Mouse (Mus musculus) heart, adult 2 months (tissue): ENCODE measurements around the gene Irf8. TPM values are rescaled to one million over a fixed set of nuclear protein-coding genes. Genes with fewer than 3 reads are reported as not detected.

ENCODE experiments used
- DNase-seq, 2 experiments: peaks; one replicate each; pipeline ENCODE4 v3.0.0; 2021
- H3K27ac ChIP-seq: fragments of 200-600 bp; 2 replicates; pipeline ENCODE4 v1.8.1; 2022
- H3K27me3 ChIP-seq: fragments of 200-500 bp; 2 replicates; pipeline ENCODE4 v1.6.1; 2012; ENCODE audit warnings: mild to moderate bottlenecking, low read length, inconsistent platforms, mixed read lengths; ENCODE audit not compliant: control insufficient read depth, insufficient read depth
- H3K36me3 ChIP-seq: fragments of 200-500 bp; 2 replicates; pipeline ENCODE4 v1.6.1; 2012; ENCODE audit warnings: low read length, inconsistent platforms; ENCODE audit not compliant: control insufficient read depth, insufficient read depth
- H3K4me1 ChIP-seq: fragments of 200-500 bp; 2 replicates; pipeline ENCODE4 v1.6.1; 2011; ENCODE audit warnings: low read length; ENCODE audit not compliant: control insufficient read depth, insufficient read depth
- H3K4me3 ChIP-seq: fragments of 200-600 bp; 2 replicates; pipeline ENCODE4 v1.8.1; 2022
- H3K79me2 ChIP-seq: fragments of 200-500 bp; replicated peaks from 2 replicates; pipeline ENCODE4 v1.6.1; 2012; ENCODE audit warnings: mild to moderate bottlenecking, inconsistent platforms, low read length, moderate library complexity, mixed read lengths; ENCODE audit not compliant: control insufficient read depth, insufficient read depth
- H3K9ac ChIP-seq: fragments of 200-500 bp; 2 replicates; pipeline ENCODE4 v1.6.1; 2012; ENCODE audit warnings: low read depth, mild to moderate bottlenecking, control low read depth, inconsistent platforms, low read length, mixed read lengths
- CTCF ChIP-seq: fragments of 200-600 bp; IDR thresholded peaks from 2 replicates; pipeline ENCODE4 v1.8.1; 2022; ENCODE audit warnings: antibody characterized with exemption, mild to moderate bottlenecking, moderate library complexity
- EP300 ChIP-seq: fragments of 200-500 bp; IDR thresholded peaks from 2 replicates; pipeline ENCODE4 v1.6.1; 2011; ENCODE audit warnings: low read depth, low read length, control low read depth; ENCODE audit not compliant: insufficient read depth
- POLR2A ChIP-seq: fragments of 200-500 bp; IDR thresholded peaks from 2 replicates; pipeline ENCODE4 v1.6.1; 2011; ENCODE audit warnings: mild to moderate bottlenecking, low read depth, low read length, control low read depth; ENCODE audit not compliant: insufficient read depth
- WGBS: fragments of 180-500 bp; shearing (Covaris S2); methylation state at CpG from one replicate; pipeline ENCODE4 v1.1.7; 2018; 5-methylcytosine and 5-hydroxymethylcytosine counted together
- intact Hi-C: fragments of 180-260 bp; cut with DNase I; formaldehyde crosslinking; loops from one replicate; pipeline ENCODE4 v1.15.1; 2025
- polyA plus RNA-seq: library from polyadenylated mRNA; depleted of rRNA; stranded (reverse); fragments of >200 nt; gene quantifications from 2 replicates; pipeline ENCODE4 v1.2.3, GENCODE M21; 2012
- total RNA-seq, 2 experiments: library from RNA; stranded (reverse); gene quantifications; 2 replicates each; pipeline ENCODE4 v1.2.3; 2021

Gene Irf8
- total and polyA plus RNA-seq, 3 experiments: 3.6 to 4.9 (median 3.8) TPM

DNA sequence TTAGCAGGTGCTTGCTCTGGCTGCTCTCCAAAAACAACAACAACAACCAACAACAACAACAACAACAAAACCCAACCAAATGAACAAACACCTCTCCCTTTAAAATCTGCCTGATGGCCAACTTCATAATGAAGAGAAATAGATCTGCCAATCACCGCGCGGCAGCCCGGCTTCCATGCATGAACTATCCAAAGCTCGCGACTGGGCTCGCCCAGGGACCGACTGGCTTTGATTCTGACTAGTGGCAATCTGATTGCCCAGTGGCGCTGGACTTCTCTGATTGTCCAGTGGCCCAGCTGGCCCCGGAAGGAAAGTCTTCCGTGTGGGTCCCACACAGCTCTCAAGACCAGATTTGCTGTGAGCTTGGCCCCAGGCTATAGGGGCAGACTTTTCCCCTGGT is 328 bp downstream of the Irf8 start:
- TF ChIP-seq EP300 (no peak), CTCF (no peak), POLR2A (no peak)
- Histone ChIP-seq H3K27ac (peak overlapping the region; percentile 48), H3K27me3 (no peaks in the 10 kb centered on the region), H3K4me3 (peak overlapping the region; percentile 67), H3K36me3 (no peaks in the 10 kb centered on the region), H3K9ac (peak overlapping the region; percentile 69), H3K79me2 (no peaks in the 10 kb centered on the region), H3K4me1 (peaks cover 6% of the 10 kb centered on the region)
- DNase-seq: peak in 1 of 2 experiments; percentile 67
- 1% methylated on average over 11 of the region's 11 CpGs for WGBS
- intact Hi-C loops: loop anchor here (5.0 kb wide), 2 partner anchors 39 to 61 kb away; no protein-coding TSS in a partner anchor

GRCm38 (mm10) chr8:120737166-120737565 is 1.0 kb downstream of the Irf8 start:
- peak overlapping the region; percentile 48; the same call in 1 of the 2 replicates for H3K27ac ChIP-seq
- 63% methylated on average over 7 of the region's 7 CpGs for WGBS
- no peak overlapping the region for H3K9ac ChIP-seq
- intact Hi-C loops: loop anchor here (5.0 kb wide), 2 partner anchors 40 to 60 kb away; no protein-coding TSS in a partner anchor
- no peaks in the 10 kb centered on the region for H3K36me3 ChIP-seq
- peaks cover 6% of the 10 kb centered on the region for H3K4me1 ChIP-seq
- no peaks in the 10 kb centered on the region for H3K27me3 ChIP-seq
- DNase-seq: peak in 1 of 2 experiments; percentile 27
- H3K4me3 ChIP-seq: no peak overlapping the region
- no peaks in the 10 kb centered on the region for H3K79me2 ChIP-seq
- no peak for TF ChIP-seq CTCF
- TF ChIP-seq EP300: no peak

GRCm38 (mm10) chr8:120738771-120739170 is 2.6 kb downstream of the Irf8 start:
- Histone ChIP-seq H3K4me1 (peaks cover 6% of the 10 kb centered on the region), H3K27ac (peak overlapping the region; percentile 38; the same call in 1 of the 2 replicates), H3K79me2 (no peaks in the 10 kb centered on the region), H3K9ac (no peak overlapping the region), H3K36me3 (no peaks in the 10 kb centered on the region), H3K4me3 (no peak overlapping the region; the same call in 1 of the 2 replicates), H3K27me3 (no peaks in the 10 kb centered on the region)
- DNase-seq: peak; percentile 54 to 58
- WGBS: 43% methylated on average over 4 of the region's 4 CpGs
- intact Hi-C loops: loop anchor here (5.0 kb wide), 2 partner anchors 41 to 59 kb away; no protein-coding TSS in a partner anchor
- TF ChIP-seq CTCF (no peak), EP300 (no peak), POLR2A (no peak)

DNA sequence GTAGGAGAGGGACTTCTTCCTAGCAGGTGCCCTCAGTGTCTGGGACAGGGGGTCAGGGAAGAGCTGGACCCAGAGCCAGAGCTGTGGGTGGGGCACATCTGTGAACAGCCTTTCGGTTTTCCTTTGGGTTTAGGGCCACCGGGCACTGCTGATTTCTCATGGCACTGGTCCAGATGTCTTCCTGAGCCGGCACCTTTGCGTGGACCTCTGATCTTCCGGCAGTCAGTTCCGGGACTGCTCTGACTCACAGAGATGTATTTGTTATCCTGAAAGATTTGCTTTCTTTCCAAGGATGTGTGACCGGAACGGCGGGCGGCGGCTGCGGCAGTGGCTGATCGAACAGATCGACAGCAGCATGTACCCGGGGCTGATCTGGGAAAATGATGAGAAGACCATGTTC is 3.4 kb downstream of the Irf8 start:
- Histone ChIP-seq H3K36me3 (no peaks in the 10 kb centered on the region), H3K27ac (peak overlapping the region; percentile 38), H3K4me3 (peak overlapping the region; percentile 0; the same call in 1 of the 2 replicates), H3K79me2 (no peaks in the 10 kb centered on the region), H3K27me3 (no peaks in the 10 kb centered on the region), H3K4me1 (peaks cover 6% of the 10 kb centered on the region), H3K9ac (no peak overlapping the region)
- intact Hi-C loops: loop anchor here (5.0 kb wide), 2 partner anchors 42 to 58 kb away; no protein-coding TSS in a partner anchor
- 39% methylated on average over 15 of the region's 15 CpGs for WGBS
- peak in 1 of 2 experiments; percentile 24 for DNase-seq
- TF ChIP-seq POLR2A: no peak
- TF ChIP-seq EP300: 0 out of 2 replicates have a peak, but pooled peaks have one; percentile 41

- Histone ChIP-seq H3K79me2 (no peaks in the 10 kb centered on the region), H3K9ac (no peak overlapping the region), H3K36me3 (no peaks in the 10 kb centered on the region), H3K27ac (no peak overlapping the region), H3K4me1 (peaks cover 6% of the 10 kb centered on the region), H3K27me3 (no peaks in the 10 kb centered on the region), H3K4me3 (no peak overlapping the region)
- intact Hi-C loops: no loop called here
- no peak for DNase-seq
- WGBS: 43% methylated on average over 2 of the region's 2 CpGs
- TF ChIP-seq EP300: no peak
- TF ChIP-seq CTCF: no peak
These were observed 4.4 kb downstream of the Irf8 start for GRCm38 (mm10) chr8:120740579-120740978.

- DNase-seq: no peak
- no peak overlapping the region for H3K4me3 ChIP-seq
- no peak overlapping the region for H3K27ac ChIP-seq
- H3K4me1 ChIP-seq: peaks cover 6% of the 10 kb centered on the region
- H3K27me3 ChIP-seq: no peaks in the 10 kb centered on the region
- TF ChIP-seq EP300: no peak
- TF ChIP-seq POLR2A: no peak
- no peak for TF ChIP-seq CTCF
- no peaks in the 10 kb centered on the region for H3K36me3 ChIP-seq
- intact Hi-C loops: no loop called here
- WGBS: 93% methylated on average over 17 of the region's 17 CpGs
- H3K9ac ChIP-seq: no peak overlapping the region
- H3K79me2 ChIP-seq: no peaks in the 10 kb centered on the region
These were observed 4.8 kb downstream of the Irf8 start for GRCm38 (mm10) chr8:120741001-120741400.
